Mouse (Mus musculus) kidney, embryonic 16.5 days (tissue): ENCODE results near the gene Serpinb9b. TPM values are rescaled to one million over a fixed set of nuclear protein-coding genes. Genes with fewer than 3 reads are reported as not detected.

ENCODE experiments used
- ATAC-seq: fragments of 200-750 bp; cut with Nextera tagmentation; 2 replicates; pipeline ENCODE4 v1.8.0; 2017; ENCODE audit warnings: moderate TSS enrichment; ENCODE audit not compliant: low FRiP score, low TSS enrichment
- H3K27ac ChIP-seq: fragments of 300-500 bp; sonication (generic); 2 replicates; pipeline ENCODE4 v1.5.1; 2014; ENCODE audit warnings: low read length
- H3K27me3 ChIP-seq: fragments of 300-500 bp; sonication (generic); 2 replicates; pipeline ENCODE4 v1.6.1; 2014; ENCODE audit warnings: low read length, control low read depth, mixed read lengths; ENCODE audit not compliant: insufficient read depth
- H3K36me3 ChIP-seq: fragments of 300-500 bp; sonication (generic); 2 replicates; pipeline ENCODE4 v1.6.1; 2014; ENCODE audit warnings: low read length, control low read depth, mixed read lengths; ENCODE audit not compliant: insufficient read depth
- H3K4me1 ChIP-seq: fragments of 300-500 bp; sonication (generic); 2 replicates; pipeline ENCODE4 v1.6.1; 2014; ENCODE audit warnings: low read length, control low read depth, mixed read lengths; ENCODE audit not compliant: insufficient read depth
- H3K4me2 ChIP-seq: fragments of 300-500 bp; sonication (generic); replicated peaks from 2 replicates; pipeline ENCODE4 v1.6.1; 2014; ENCODE audit warnings: low read depth, low read length
- H3K4me3 ChIP-seq: fragments of 300-500 bp; sonication (generic); 2 replicates; pipeline ENCODE4 v1.5.1; 2014; ENCODE audit warnings: mild to moderate bottlenecking, low read length
- H3K9ac ChIP-seq: fragments of 300-500 bp; sonication (generic); replicated peaks from 2 replicates; pipeline ENCODE4 v1.6.1; 2014; ENCODE audit warnings: low read length
- H3K9me3 ChIP-seq: fragments of 300-500 bp; sonication (generic); 2 replicates; pipeline ENCODE4 v1.6.1; 2016; ENCODE audit warnings: low read length, control low read depth
- WGBS: fragments of 180-500 bp; shearing (Covaris S2); extraction: QIAGEN DNeasy Blood & Tissue Kit; methylation state at CpG from one replicate; pipeline ENCODE4 v1.1.7; 2014; 5-methylcytosine and 5-hydroxymethylcytosine counted together
- polyA plus RNA-seq: library from polyadenylated mRNA; unstranded; fragments of >200 nt; fragmentation: Nextera tagmentation; extraction: Ambion mirVana; gene quantifications from 2 replicates; pipeline ENCODE4 v1.2.1, GENCODE M21; 2015

Serpinb9b gene
- polyA plus RNA-seq, 1 experiment from 2014 or later = not detected

GRCm38 (mm10) chr13:33030281-33030680 is 3.1 kb downstream of the Serpinb9b start:
- H3K4me3 ChIP-seq = no peak overlapping the region
- no peak overlapping the region for H3K4me2 ChIP-seq
- no peak overlapping the region for H3K9ac ChIP-seq
- no peaks in the 10 kb centered on the region for H3K4me1 ChIP-seq
- no peak overlapping the region for H3K27ac ChIP-seq
- no peaks in the 10 kb centered on the region for H3K36me3 ChIP-seq
- H3K27me3 ChIP-seq = no peaks in the 10 kb centered on the region
- no peak for ATAC-seq
- no peaks in the 10 kb centered on the region for H3K9me3 ChIP-seq
- WGBS = 94% methylated on average over 2 of the region's 3 CpGs

- no peak overlapping the region for H3K9ac ChIP-seq
These were observed 8.3 kb downstream of the Serpinb9b start for GRCm38 (mm10) chr13:33035506-33035905.

GRCm38 (mm10) chr13:33043542-33043941 is 16.3 kb downstream of the Serpinb9b start:
- no peaks in the 10 kb centered on the region for H3K9me3 ChIP-seq
- H3K27ac ChIP-seq = no peak overlapping the region
- H3K27me3 ChIP-seq = no peaks in the 10 kb centered on the region
- no peaks in the 10 kb centered on the region for H3K36me3 ChIP-seq
- WGBS = 96% methylated on average over 3 of the region's 3 CpGs
- H3K4me3 ChIP-seq = no peak overlapping the region
- no peak for ATAC-seq
- no peak overlapping the region for H3K4me2 ChIP-seq
- H3K9ac ChIP-seq = no peak overlapping the region
- H3K4me1 ChIP-seq = no peaks in the 10 kb centered on the region

More at GRCm38 (mm10) chr13:33035506-33035905, 8.3 kb downstream of the Serpinb9b start:
- Histone ChIP-seq H3K36me3 (no peaks in the 10 kb centered on the region), H3K4me3 (no peak overlapping the region), H3K27ac (no peak overlapping the region), H3K27me3 (no peaks in the 10 kb centered on the region), H3K4me2 (no peak overlapping the region), H3K4me1 (no peaks in the 10 kb centered on the region), H3K9me3 (no peaks in the 10 kb centered on the region)
- WGBS = 72% methylated on average over 1 of the region's 1 CpGs
- no peak for ATAC-seq

- Histone ChIP-seq H3K36me3 (no peaks in the 10 kb centered on the region), H3K27me3 (no peaks in the 10 kb centered on the region)
- WGBS = 88% methylated on average over 2 of the region's 2 CpGs
These were observed 20.0 kb downstream of the Serpinb9b start for GRCm38 (mm10) chr13:33047234-33047633.

GRCm38 (mm10) chr13:33048187-33048586 is 21.0 kb downstream of the Serpinb9b start:
- Histone ChIP-seq H3K9ac (no peak overlapping the region), H3K36me3 (no peaks in the 10 kb centered on the region), H3K27me3 (no peaks in the 10 kb centered on the region), H3K9me3 (no peaks in the 10 kb centered on the region), H3K4me2 (no peak overlapping the region), H3K4me3 (no peak overlapping the region), H3K27ac (no peak overlapping the region), H3K4me1 (no peaks in the 10 kb centered on the region)
- 74% methylated on average over 4 of the region's 4 CpGs for whole genome bisulfite sequencing
- ATAC-seq = no peak

More at GRCm38 (mm10) chr13:33047234-33047633, 20.0 kb downstream of the Serpinb9b start:
- Histone ChIP-seq H3K9ac (no peak overlapping the region), H3K4me2 (no peak overlapping the region), H3K4me3 (no peak overlapping the region), H3K27ac (no peak overlapping the region), H3K4me1 (no peaks in the 10 kb centered on the region), H3K9me3 (no peaks in the 10 kb centered on the region)
- no peak for ATAC-seq

- no peak for ATAC-seq
- WGBS = 55% methylated on average over 3 of the region's 3 CpGs
- no peaks in the 10 kb centered on the region for H3K27me3 ChIP-seq
- H3K4me1 ChIP-seq = no peaks in the 10 kb centered on the region
- H3K9me3 ChIP-seq = no peaks in the 10 kb centered on the region
- no peaks in the 10 kb centered on the region for H3K36me3 ChIP-seq
- no peak overlapping the region for H3K4me3 ChIP-seq
- no peak overlapping the region for H3K4me2 ChIP-seq
- no peak overlapping the region for H3K9ac ChIP-seq
- no peak overlapping the region for H3K27ac ChIP-seq
These were observed 24.5 kb downstream of the Serpinb9b start for GRCm38 (mm10) chr13:33051697-33052096.

- H3K9me3 ChIP-seq = no peaks in the 10 kb centered on the region
- WGBS = 26% methylated on average over 1 of the region's 1 CpGs
- no peaks in the 10 kb centered on the region for H3K4me1 ChIP-seq
- H3K9ac ChIP-seq = no peak overlapping the region
- H3K27ac ChIP-seq = no peak overlapping the region
- no peak overlapping the region for H3K4me2 ChIP-seq
- ATAC-seq = no peak
- no peak overlapping the region for H3K4me3 ChIP-seq
- no peaks in the 10 kb centered on the region for H3K36me3 ChIP-seq
- no peaks in the 10 kb centered on the region for H3K27me3 ChIP-seq
These were observed 35.8 kb downstream of the Serpinb9b start for GRCm38 (mm10) chr13:33063048-33063447.

GRCm38 (mm10) chr13:33067387-33067977 is 40.3 kb downstream of the Serpinb9b start:
- H3K27me3 ChIP-seq = no peaks in the 10 kb centered on the region
- H3K36me3 ChIP-seq = no peaks in the 10 kb centered on the region
- no peak overlapping the region for H3K9ac ChIP-seq
- H3K9me3 ChIP-seq = no peaks in the 10 kb centered on the region
- no peak overlapping the region for H3K4me3 ChIP-seq
- 86% methylated on average over 1 of the region's 1 CpGs for WGBS
- no peak for ATAC-seq
- no peaks in the 10 kb centered on the region for H3K4me1 ChIP-seq
- no peak overlapping the region for H3K27ac ChIP-seq
- H3K4me2 ChIP-seq = no peak overlapping the region

GRCm38 (mm10) chr13:33068164-33068563 is 40.9 kb downstream of the Serpinb9b start:
- Histone ChIP-seq H3K9ac (no peak overlapping the region), H3K36me3 (no peaks in the 10 kb centered on the region), H3K9me3 (no peaks in the 10 kb centered on the region), H3K27me3 (no peaks in the 10 kb centered on the region), H3K4me1 (no peaks in the 10 kb centered on the region), H3K27ac (no peak overlapping the region), H3K4me2 (no peak overlapping the region), H3K4me3 (no peak overlapping the region)
- 81% methylated on average over 3 of the region's 3 CpGs for WGBS
- no peak for ATAC-seq

- no peaks in the 10 kb centered on the region for H3K9me3 ChIP-seq
- H3K4me1 ChIP-seq = no peaks in the 10 kb centered on the region
- no peaks in the 10 kb centered on the region for H3K36me3 ChIP-seq
- H3K27ac ChIP-seq = no peak overlapping the region
- no peak overlapping the region for H3K4me2 ChIP-seq
- 81% methylated on average over 5 of the region's 5 CpGs for WGBS
- no peak overlapping the region for H3K9ac ChIP-seq
- no peak overlapping the region for H3K4me3 ChIP-seq
- no peak for ATAC-seq
- no peaks in the 10 kb centered on the region for H3K27me3 ChIP-seq
These were observed 44.6 kb downstream of the Serpinb9b start for GRCm38 (mm10) chr13:33071776-33072175.
